Comparison of ENCODE assay signal across 1 mouse cellular context in genomic region chr7:139387921-139388669, GRCm38 (mm10).
TF ChIP-seq lines count a peak whose summit lies in the region.

No protein-coding gene starts in this region.

TF ChIP-seq in CH12.LX, 34 proteins besides CTCF, POLR2A, EP300 and RAD21 (continued from another document):
- TF ChIP-seq CHD1 (IDR thresholded peaks at IDR 0.05; ENCODE audit: low read depth, low read length) = no peak
TF ChIP-seq in CH12.LX: peak in this region for 0.
